Mouse (Mus musculus): ENCODE data around the gene Lce1l. TPM values are rescaled to one million over a fixed set of nuclear protein-coding genes. Genes with fewer than 3 reads are reported as not detected.

The Lce1l gene
- not detected for polyA plus RNA-seq (2012; fragmentation: generic; extraction: Trizol)

DNA sequence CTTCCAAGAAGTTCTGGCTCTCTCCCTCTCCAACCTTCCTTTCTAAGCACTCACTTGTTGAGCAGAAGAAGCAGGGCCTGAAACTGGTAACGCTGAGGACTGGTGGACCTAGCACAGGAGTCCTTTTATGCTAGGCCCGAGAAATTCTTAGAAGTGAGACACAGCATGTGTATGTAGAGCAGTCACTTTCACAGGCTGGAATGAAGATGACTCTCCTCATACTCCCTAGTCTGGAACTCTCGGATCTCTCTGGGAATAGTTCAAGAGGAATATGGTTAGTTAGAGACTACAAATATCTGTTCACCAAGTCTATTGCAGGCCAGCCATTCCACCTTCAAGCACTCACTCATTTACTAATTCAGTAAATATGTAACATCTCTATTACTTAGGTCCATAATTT is at the start of gene Lce1l:
Lce1l (minus strand) TSS at position 101 of the 400 bp plus-strand sequence.
- H3ac ChIP-seq (ENCODE audit: control insufficient read depth, insufficient read length), result no peak within 1 kb of the TSS
- H3K36me3 ChIP-seq (ENCODE audit: control insufficient read depth, insufficient read depth), result no peaks in the 10 kb centered on the region
- H3K79me2 ChIP-seq (ENCODE audit: control insufficient read depth, insufficient read depth), result no peaks in the 10 kb centered on the region
- H3K4me3 ChIP-seq, result no peak within 1 kb of the TSS
- H3K4me2 ChIP-seq (ENCODE audit: low read depth), result no peak within 1 kb of the TSS
- no peaks in the 10 kb centered on the region for H3K27me3 ChIP-seq (ENCODE audit: control insufficient read depth, insufficient read depth, insufficient read length)
- no peak for TF ChIP-seq MYOG (IDR thresholded peaks at IDR 0.05; ENCODE audit: control insufficient read depth in 1 of 3, insufficient read depth in 1 of 3, insufficient read length in 2 of 3, low read depth in 2 of 3)
- no peak for TF ChIP-seq TCF3 (IDR thresholded peaks at IDR 0.05; ENCODE audit: insufficient read length, low read depth)
- TF ChIP-seq CEBPB (IDR thresholded peaks at IDR 0.05; ENCODE audit: insufficient read depth, poor library complexity, severe bottlenecking), result no peak
- no peak for TF ChIP-seq SRF (IDR thresholded peaks at IDR 0.05; ENCODE audit: control insufficient read depth, insufficient read length, low read depth)
- no peak for TF ChIP-seq E2F4 (IDR thresholded peaks at IDR 0.05; ENCODE audit: insufficient read depth)
- TF ChIP-seq USF1 (IDR thresholded peaks at IDR 0.05; ENCODE audit: low read depth), result no peak
- no peak for TF ChIP-seq MYOD1 (IDR thresholded peaks at IDR 0.05; ENCODE audit: control insufficient read depth in 1 of 3, insufficient read length in 2 of 3, low read depth in 2 of 3)
- no peak for TF ChIP-seq REST (IDR thresholded peaks at IDR 0.05; ENCODE audit: insufficient read depth, insufficient read length)
- no peak for TF ChIP-seq POLR2AphosphoS2 (IDR thresholded peaks at IDR 0.05; ENCODE audit: insufficient read length, low read depth)
- no peak for TF ChIP-seq TCF12 (IDR thresholded peaks at IDR 0.05; ENCODE audit: insufficient read depth, poor library complexity, severe bottlenecking)
- TF ChIP-seq MAX (IDR thresholded peaks at IDR 0.05; ENCODE audit: low read depth), result no peak
- no peak for TF ChIP-seq POLR2A (IDR thresholded peaks at IDR 0.05; ENCODE audit: insufficient read length, low read depth)

- Histone ChIP-seq H3K4me3 (no peak overlapping the region), H3K79me2 (ENCODE audit: control insufficient read depth, insufficient read depth) (no peaks in the 10 kb centered on the region), H3K36me3 (ENCODE audit: control insufficient read depth, insufficient read depth) (no peaks in the 10 kb centered on the region), H3K27me3 (ENCODE audit: control insufficient read depth, insufficient read depth, insufficient read length) (no peaks in the 10 kb centered on the region), H3ac (ENCODE audit: control insufficient read depth, insufficient read length) (no peak overlapping the region), H3K4me2 (ENCODE audit: low read depth) (no peak overlapping the region)
- TF ChIP-seq MAX (IDR thresholded peaks at IDR 0.05; ENCODE audit: low read depth) (no peak), TCF12 (IDR thresholded peaks at IDR 0.05; ENCODE audit: insufficient read depth, poor library complexity, severe bottlenecking) (no peak), MYOG (IDR thresholded peaks at IDR 0.05; ENCODE audit: control insufficient read depth in 1 of 3, insufficient read depth in 1 of 3, insufficient read length in 2 of 3, low read depth in 2 of 3) (no peak), POLR2A (IDR thresholded peaks at IDR 0.05; ENCODE audit: insufficient read length, low read depth) (no peak), MYOD1 (IDR thresholded peaks at IDR 0.05; ENCODE audit: control insufficient read depth in 1 of 3, insufficient read length in 2 of 3, low read depth in 2 of 3) (no peak), E2F4 (IDR thresholded peaks at IDR 0.05; ENCODE audit: insufficient read depth) (no peak), SRF (IDR thresholded peaks at IDR 0.05; ENCODE audit: control insufficient read depth, insufficient read length, low read depth) (no peak)
Measured at GRCm38 (mm10) chr3:92894489-92894888, 43.4 kb upstream of the Lce1l start.

- no peaks in the 10 kb centered on the region for H3K36me3 ChIP-seq (ENCODE audit: control insufficient read depth, insufficient read depth)
- H3ac ChIP-seq (ENCODE audit: control insufficient read depth, insufficient read length), result no peak overlapping the region
- no peaks in the 10 kb centered on the region for H3K79me2 ChIP-seq (ENCODE audit: control insufficient read depth, insufficient read depth)
- no peak overlapping the region for H3K4me3 ChIP-seq
- H3K27me3 ChIP-seq (ENCODE audit: control insufficient read depth, insufficient read depth, insufficient read length), result no peaks in the 10 kb centered on the region
- no peak overlapping the region for H3K4me2 ChIP-seq (ENCODE audit: low read depth)
- TF ChIP-seq CEBPB (IDR thresholded peaks at IDR 0.05; ENCODE audit: insufficient read depth, poor library complexity, severe bottlenecking), result no peak
Measured at GRCm38 (mm10) chr3:92894063-92894462, 43.0 kb upstream of the Lce1l start.

GRCm38 (mm10) chr3:92874180-92874579 is 23.1 kb upstream of the Lce1l start:
- H3K4me2 ChIP-seq (ENCODE audit: low read depth), result no peak overlapping the region
- no peak for TF ChIP-seq USF1 (IDR thresholded peaks at IDR 0.05; ENCODE audit: low read depth)
- TF ChIP-seq TCF12 (IDR thresholded peaks at IDR 0.05; ENCODE audit: insufficient read depth, poor library complexity, severe bottlenecking), result no peak
- TF ChIP-seq TCF3 (IDR thresholded peaks at IDR 0.05; ENCODE audit: insufficient read length, low read depth), result no peak
- TF ChIP-seq POLR2AphosphoS2 (IDR thresholded peaks at IDR 0.05; ENCODE audit: insufficient read length, low read depth), result no peak
- TF ChIP-seq MAX (IDR thresholded peaks at IDR 0.05; ENCODE audit: low read depth), result no peak
- no peak for TF ChIP-seq MYOG (IDR thresholded peaks at IDR 0.05; ENCODE audit: control insufficient read depth in 1 of 3, insufficient read depth in 1 of 3, insufficient read length in 2 of 3, low read depth in 2 of 3)
- TF ChIP-seq E2F4 (IDR thresholded peaks at IDR 0.05; ENCODE audit: insufficient read depth), result no peak
- no peak for TF ChIP-seq CEBPB (IDR thresholded peaks at IDR 0.05; ENCODE audit: insufficient read depth, poor library complexity, severe bottlenecking)
- no peak for TF ChIP-seq POLR2A (IDR thresholded peaks at IDR 0.05; ENCODE audit: insufficient read length, low read depth)
- TF ChIP-seq REST (IDR thresholded peaks at IDR 0.05; ENCODE audit: insufficient read depth, insufficient read length), result no peak
- no peak for TF ChIP-seq MYOD1 (IDR thresholded peaks at IDR 0.05; ENCODE audit: control insufficient read depth in 1 of 3, insufficient read length in 2 of 3, low read depth in 2 of 3)
- no peak for TF ChIP-seq SRF (IDR thresholded peaks at IDR 0.05; ENCODE audit: control insufficient read depth, insufficient read length, low read depth)
- H3K4me3 ChIP-seq, result no peak overlapping the region
- H3K36me3 ChIP-seq (ENCODE audit: control insufficient read depth, insufficient read depth), result no peaks in the 10 kb centered on the region
- H3K27me3 ChIP-seq (ENCODE audit: control insufficient read depth, insufficient read depth, insufficient read length), result no peaks in the 10 kb centered on the region
- no peaks in the 10 kb centered on the region for H3K79me2 ChIP-seq (ENCODE audit: control insufficient read depth, insufficient read depth)
- no peak overlapping the region for H3ac ChIP-seq (ENCODE audit: control insufficient read depth, insufficient read length)

GRCm38 (mm10) chr3:92870116-92870515 is 19.0 kb upstream of the Lce1l start, which contains the start of gene 2310050C09Rik:
2310050C09Rik (minus strand) TSS chr3:92870216.
- H3ac ChIP-seq (ENCODE audit: control insufficient read depth, insufficient read length), result no peak within 1 kb of the TSS
- H3K4me2 ChIP-seq (ENCODE audit: low read depth), result no peak within 1 kb of the TSS
- TF ChIP-seq MAX (IDR thresholded peaks at IDR 0.05; ENCODE audit: low read depth) (no peak), TCF3 (IDR thresholded peaks at IDR 0.05; ENCODE audit: insufficient read length, low read depth) (no peak), MYOD1 (IDR thresholded peaks at IDR 0.05; ENCODE audit: control insufficient read depth in 1 of 3, insufficient read length in 2 of 3, low read depth in 2 of 3) (no peak), POLR2A (IDR thresholded peaks at IDR 0.05; ENCODE audit: insufficient read length, low read depth) (no peak), SRF (IDR thresholded peaks at IDR 0.05; ENCODE audit: control insufficient read depth, insufficient read length, low read depth) (no peak), TCF12 (IDR thresholded peaks at IDR 0.05; ENCODE audit: insufficient read depth, poor library complexity, severe bottlenecking) (no peak), E2F4 (IDR thresholded peaks at IDR 0.05; ENCODE audit: insufficient read depth) (no peak), REST (IDR thresholded peaks at IDR 0.05; ENCODE audit: insufficient read depth, insufficient read length) (no peak), POLR2AphosphoS2 (IDR thresholded peaks at IDR 0.05; ENCODE audit: insufficient read length, low read depth) (no peak), MYOG (IDR thresholded peaks at IDR 0.05; ENCODE audit: control insufficient read depth in 1 of 3, insufficient read depth in 1 of 3, insufficient read length in 2 of 3, low read depth in 2 of 3) (no peak), CEBPB (IDR thresholded peaks at IDR 0.05; ENCODE audit: insufficient read depth, poor library complexity, severe bottlenecking) (no peak), USF1 (IDR thresholded peaks at IDR 0.05; ENCODE audit: low read depth) (no peak)
- no peak within 1 kb of the TSS for H3K4me3 ChIP-seq
- H3K36me3 ChIP-seq (ENCODE audit: control insufficient read depth, insufficient read depth), result no peaks in the 10 kb centered on the region
- no peaks in the 10 kb centered on the region for H3K79me2 ChIP-seq (ENCODE audit: control insufficient read depth, insufficient read depth)
- no peaks in the 10 kb centered on the region for H3K27me3 ChIP-seq (ENCODE audit: control insufficient read depth, insufficient read depth, insufficient read length)

Data from myocyte (in vitro differentiated cells).